Mouse (Mus musculus) pancreas, adult 10 weeks (tissue): Measurements from ENCODE around the gene Gpam. TPM values are rescaled to one million over a fixed set of nuclear protein-coding genes. Genes with fewer than 3 reads are reported as not detected.

Experiments used
- polyA plus RNA-seq: library from polyadenylated mRNA; stranded (reverse); fragments of 350-450 nt; fragmentation: Illumina TruSeq; extraction: RNeasy Lipid Tissue Mini Kit (QIAGEN cat#74804); gene quantifications from one replicate; pipeline ENCODE4 v1.2.3, GENCODE M21; 2015; ENCODE audit warnings: low read depth, low replicate concordance; ENCODE audit not compliant: insufficient read depth

The Gpam gene
- polyA plus RNA-seq: 6.9 TPM

DNA sequence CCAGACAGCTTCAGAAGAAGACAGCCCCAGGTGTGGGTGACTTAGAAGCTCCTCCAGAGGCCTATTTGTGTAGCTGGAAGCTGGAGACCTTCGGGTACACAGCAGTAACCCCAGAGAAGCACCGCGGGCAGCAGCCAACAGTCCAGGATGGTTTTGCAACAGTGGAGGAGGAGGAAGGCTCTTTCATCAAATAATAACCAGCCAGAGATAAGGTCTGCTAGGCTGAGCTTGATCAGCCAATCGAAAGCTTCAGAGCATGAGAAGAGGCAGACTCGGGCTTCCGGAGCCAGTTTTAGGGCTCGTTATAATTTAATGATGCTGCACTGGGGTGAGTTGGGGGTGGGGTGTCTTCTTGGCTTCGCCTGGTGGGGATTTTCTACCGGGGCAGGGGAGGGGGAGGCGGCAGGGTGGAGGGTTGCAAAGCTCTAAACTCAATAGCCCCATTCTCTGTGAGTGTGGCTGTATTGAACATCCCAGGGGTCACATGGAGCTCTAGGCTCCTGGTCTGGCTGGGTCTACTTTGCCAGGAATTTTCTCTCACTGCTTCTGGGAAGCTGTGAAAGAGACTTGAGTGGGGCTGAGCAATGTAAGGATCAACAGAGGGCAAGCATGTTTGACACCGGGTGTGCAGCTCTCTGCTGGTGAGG lies at the start of gene Gpam:
TSS of gene Gpam (minus strand) at position 167 of the 647 bp plus-strand sequence.

Other genes with a start within 250 kb of the Gpam start
- gene Tectb, start 53.5 kb upstream of the Gpam start, polyA plus RNA-seq: not detected
- not detected for gene Gucy2g, start 114.0 kb upstream of the Gpam start, polyA plus RNA-seq
- 16.1 TPM for gene Acsl5, start 124.7 kb upstream of the Gpam start, polyA plus RNA-seq
- gene Zdhhc6, start 188.8 kb upstream of the Gpam start, polyA plus RNA-seq: 8.8 TPM
- gene Vti1a, start 189.1 kb upstream of the Gpam start, polyA plus RNA-seq: 3.6 TPM